Mouse (Mus musculus): ENCODE measurements around the gene Tex33. TPM values are rescaled to one million over a fixed set of nuclear protein-coding genes. Genes with fewer than 3 reads are reported as not detected.

The Tex33 gene
- polyA plus RNA-seq, 1 experiment from 2014 or later, result not detected

GRCm38 (mm10) chr15:78383450-78384219 lies 12.1 kb downstream of the Tex33 start:
- H3K4me2 ChIP-seq (ENCODE audit: low read depth, low read length), result no peak overlapping the region
- no peak overlapping the region for H3K4me3 ChIP-seq (ENCODE audit: low read depth, low read length)
- H3K27ac ChIP-seq (ENCODE audit: low read depth), result peak overlapping the region; percentile 48; the same call in 1 of the 2 replicates
- H3K4me1 ChIP-seq (ENCODE audit: insufficient read depth), result peaks cover 20% of the 10 kb centered on the region
- no peaks in the 10 kb centered on the region for H3K9me3 ChIP-seq (ENCODE audit: low read length)
- no peaks in the 10 kb centered on the region for H3K27me3 ChIP-seq (ENCODE audit: insufficient read depth, low read length)
- no peaks in the 10 kb centered on the region for H3K36me3 ChIP-seq (replicated peaks; ENCODE audit: insufficient read depth, low read length)
- TF ChIP-seq EP300 (IDR thresholded peaks at IDR 0.05; ENCODE audit: low read depth) (no peak), CTCF (IDR thresholded peaks at IDR 0.05; ENCODE audit: low read depth) (no peak)
- 74% methylated on average over 11 of the region's 11 CpGs for WGBS (ENCODE audit: insufficient replicate concordance)
- no peak overlapping the region for H3K9ac ChIP-seq (replicated peaks)
- ATAC-seq (peak; percentile 35; the same call in 1 of the 2 replicates), DNase-seq (no peak)

- no peak overlapping the region for H3K9ac ChIP-seq (replicated peaks)
- no peak overlapping the region for H3K4me3 ChIP-seq (ENCODE audit: low read depth, low read length)
- WGBS (ENCODE audit: insufficient replicate concordance), result 81% methylated on average over 4 of the region's 4 CpGs
- DNase-seq (no peak), ATAC-seq (no peak)
- H3K9me3 ChIP-seq (ENCODE audit: low read length), result no peaks in the 10 kb centered on the region
- H3K27ac ChIP-seq (ENCODE audit: low read depth), result no peak overlapping the region
- H3K36me3 ChIP-seq (replicated peaks; ENCODE audit: insufficient read depth, low read length), result no peaks in the 10 kb centered on the region
- peaks cover 20% of the 10 kb centered on the region for H3K4me1 ChIP-seq (ENCODE audit: insufficient read depth)
- H3K27me3 ChIP-seq (ENCODE audit: insufficient read depth, low read length), result no peaks in the 10 kb centered on the region
- TF ChIP-seq CTCF (IDR thresholded peaks at IDR 0.05; ENCODE audit: low read depth), result no peak
- no peak for TF ChIP-seq EP300 (IDR thresholded peaks at IDR 0.05; ENCODE audit: low read depth)
- no peak overlapping the region for H3K4me2 ChIP-seq (ENCODE audit: low read depth, low read length)
Observed at GRCm38 (mm10) chr15:78382115-78382514, 13.6 kb downstream of the Tex33 start.

- TF ChIP-seq EP300 (IDR thresholded peaks at IDR 0.05; ENCODE audit: low read depth) (no peak), CTCF (IDR thresholded peaks at IDR 0.05; ENCODE audit: low read depth) (no peak)
- ATAC-seq (no peak), DNase-seq (no peak)
- Histone ChIP-seq H3K9ac (replicated peaks) (no peak overlapping the region), H3K4me1 (ENCODE audit: insufficient read depth) (peaks cover 20% of the 10 kb centered on the region), H3K27me3 (ENCODE audit: insufficient read depth, low read length) (no peaks in the 10 kb centered on the region), H3K4me2 (ENCODE audit: low read depth, low read length) (no peak overlapping the region), H3K27ac (ENCODE audit: low read depth) (no peak overlapping the region), H3K4me3 (ENCODE audit: low read depth, low read length) (no peak overlapping the region), H3K9me3 (ENCODE audit: low read length) (no peaks in the 10 kb centered on the region), H3K36me3 (replicated peaks; ENCODE audit: insufficient read depth, low read length) (no peaks in the 10 kb centered on the region)
- WGBS (ENCODE audit: insufficient replicate concordance), result 77% methylated on average over 4 of the region's 4 CpGs
Observed at GRCm38 (mm10) chr15:78380741-78381140, 15.0 kb downstream of the Tex33 start.

- 76% methylated on average over 2 of the region's 2 CpGs for WGBS (ENCODE audit: insufficient replicate concordance)
- TF ChIP-seq EP300 (IDR thresholded peaks at IDR 0.05; ENCODE audit: low read depth), result no peak
- no peak for TF ChIP-seq CTCF (IDR thresholded peaks at IDR 0.05; ENCODE audit: low read depth)
Observed at GRCm38 (mm10) chr15:78380208-78380607, 15.5 kb downstream of the Tex33 start.

GRCm38 (mm10) chr15:78378556-78378955 lies 17.2 kb downstream of the Tex33 start:
- WGBS (ENCODE audit: insufficient replicate concordance), result 73% methylated on average over 10 of the region's 10 CpGs
- no peak overlapping the region for H3K9ac ChIP-seq (replicated peaks)
- no peak overlapping the region for H3K4me3 ChIP-seq (ENCODE audit: low read depth, low read length)
- no peaks in the 10 kb centered on the region for H3K36me3 ChIP-seq (replicated peaks; ENCODE audit: insufficient read depth, low read length)
- H3K4me1 ChIP-seq (ENCODE audit: insufficient read depth), result peaks cover 4% of the 10 kb centered on the region
- DNase-seq (no peak), ATAC-seq (no peak)
- H3K27me3 ChIP-seq (ENCODE audit: insufficient read depth, low read length), result no peaks in the 10 kb centered on the region
- no peak overlapping the region for H3K27ac ChIP-seq (ENCODE audit: low read depth)
- no peak for TF ChIP-seq EP300 (IDR thresholded peaks at IDR 0.05; ENCODE audit: low read depth)
- no peak for TF ChIP-seq CTCF (IDR thresholded peaks at IDR 0.05; ENCODE audit: low read depth)
- H3K4me2 ChIP-seq (ENCODE audit: low read depth, low read length), result no peak overlapping the region
- no peaks in the 10 kb centered on the region for H3K9me3 ChIP-seq (ENCODE audit: low read length)

More at GRCm38 (mm10) chr15:78380208-78380607, 15.5 kb downstream of the Tex33 start:
- no peak for DNase-seq
- Histone ChIP-seq H3K4me2 (ENCODE audit: low read depth, low read length) (no peak overlapping the region), H3K36me3 (replicated peaks; ENCODE audit: insufficient read depth, low read length) (no peaks in the 10 kb centered on the region), H3K4me1 (ENCODE audit: insufficient read depth) (peaks cover 18% of the 10 kb centered on the region), H3K27ac (ENCODE audit: low read depth) (no peak overlapping the region), H3K27me3 (ENCODE audit: insufficient read depth, low read length) (no peaks in the 10 kb centered on the region), H3K4me3 (ENCODE audit: low read depth, low read length) (no peak overlapping the region), H3K9ac (replicated peaks) (no peak overlapping the region), H3K9me3 (ENCODE audit: low read length) (no peaks in the 10 kb centered on the region)
- no peak for ATAC-seq

GRCm38 (mm10) chr15:78377859-78378258 lies 17.9 kb downstream of the Tex33 start:
- Histone ChIP-seq H3K27ac (ENCODE audit: low read depth) (no peak overlapping the region), H3K4me3 (ENCODE audit: low read depth, low read length) (no peak overlapping the region), H3K9ac (replicated peaks) (no peak overlapping the region), H3K27me3 (ENCODE audit: insufficient read depth, low read length) (no peaks in the 10 kb centered on the region), H3K36me3 (replicated peaks; ENCODE audit: insufficient read depth, low read length) (no peaks in the 10 kb centered on the region), H3K4me2 (ENCODE audit: low read depth, low read length) (no peak overlapping the region), H3K9me3 (ENCODE audit: low read length) (no peaks in the 10 kb centered on the region), H3K4me1 (ENCODE audit: insufficient read depth) (peaks cover 3% of the 10 kb centered on the region; the same call in 1 of the 2 replicates)
- TF ChIP-seq EP300 (IDR thresholded peaks at IDR 0.05; ENCODE audit: low read depth) (no peak), CTCF (IDR thresholded peaks at IDR 0.05; ENCODE audit: low read depth) (no peak)
- ATAC-seq (no peak), DNase-seq (no peak)
- WGBS (ENCODE audit: insufficient replicate concordance), result 82% methylated on average over 10 of the region's 10 CpGs
